Mouse (Mus musculus) hindbrain, embryonic 11.5 days (tissue): Measurements from ENCODE around the gene Ptger3. TPM values are rescaled to one million over a fixed set of nuclear protein-coding genes. Genes with fewer than 3 reads are reported as not detected.

ENCODE experiments used
- ATAC-seq: fragments of 200-750 bp; cut with Nextera tagmentation; 2 replicates; pipeline ENCODE4 v1.8.0; 2017; ENCODE audit warnings: mild to moderate bottlenecking, moderate TSS enrichment, moderate library complexity; ENCODE audit not compliant: low FRiP score
- DNase-seq: peaks from one replicate; pipeline ENCODE4 v3.0.0-alpha.2; 2015; ENCODE audit warnings: low spot score
- H3K27ac ChIP-seq: fragments of 300-500 bp; sonication (generic); 2 replicates; pipeline ENCODE4 v1.5.1; 2014; ENCODE audit warnings: mild to moderate bottlenecking, low read depth, low read length
- H3K27me3 ChIP-seq: fragments of 300-500 bp; sonication (generic); 2 replicates; pipeline ENCODE4 v1.6.1; 2014; ENCODE audit warnings: mild to moderate bottlenecking, low read length, moderate library complexity, mixed read lengths; ENCODE audit not compliant: control insufficient read depth, insufficient read depth
- H3K36me3 ChIP-seq: fragments of 300-500 bp; sonication (generic); 2 replicates; pipeline ENCODE4 v1.6.1; 2014; ENCODE audit warnings: mild to moderate bottlenecking, low read length, moderate library complexity, mixed read lengths; ENCODE audit not compliant: control insufficient read depth, insufficient read depth
- H3K4me1 ChIP-seq: fragments of 300-500 bp; sonication (generic); replicated peaks from 2 replicates; pipeline ENCODE4 v1.6.1; 2014; ENCODE audit warnings: low read length, mixed read lengths; ENCODE audit not compliant: control insufficient read depth, insufficient read depth
- H3K4me2 ChIP-seq: fragments of 300-500 bp; sonication (generic); replicated peaks from 2 replicates; pipeline ENCODE4 v1.6.1; 2014; ENCODE audit warnings: mild to moderate bottlenecking, low read depth, low read length
- H3K4me3 ChIP-seq: fragments of 300-500 bp; sonication (generic); 2 replicates; pipeline ENCODE4 v1.5.1; 2014; ENCODE audit warnings: low read depth, low read length
- H3K9ac ChIP-seq: fragments of 300-500 bp; sonication (generic); 2 replicates; pipeline ENCODE4 v1.6.1; 2014; ENCODE audit warnings: low read depth, low read length
- H3K9me3 ChIP-seq: fragments of 300-500 bp; sonication (generic); 2 replicates; pipeline ENCODE4 v1.6.1; 2016; ENCODE audit warnings: low read length; ENCODE audit not compliant: control insufficient read depth
- WGBS: fragments of 180-500 bp; shearing (Covaris S2); extraction: QIAGEN DNeasy Blood & Tissue Kit; methylation state at CpG from one replicate; pipeline ENCODE4 v1.1.7; 2014; 5-methylcytosine and 5-hydroxymethylcytosine counted together
- polyA plus RNA-seq: library from polyadenylated mRNA; unstranded; fragments of >200 nt; fragmentation: Nextera tagmentation; extraction: Ambion mirVana; gene quantifications from 2 replicates; pipeline ENCODE4 v1.2.1, GENCODE M21; 2014

Ptger3 gene
- polyA plus RNA-seq, 1 experiment from 2014 or later, result 2.1 TPM

GRCm38 (mm10) chr3:157616949-157617348 is 50.3 kb downstream of the Ptger3 start:
- H3K36me3 ChIP-seq, result no peaks in the 10 kb centered on the region
- no peak overlapping the region for H3K4me3 ChIP-seq
- ATAC-seq (no peak), DNase-seq (no peak)
- H3K27ac ChIP-seq, result no peak overlapping the region
- H3K9ac ChIP-seq, result no peak overlapping the region
- H3K4me2 ChIP-seq, result no peak overlapping the region
- no peaks in the 10 kb centered on the region for H3K27me3 ChIP-seq
- H3K4me1 ChIP-seq, result no peaks in the 10 kb centered on the region
- no peaks in the 10 kb centered on the region for H3K9me3 ChIP-seq

DNA sequence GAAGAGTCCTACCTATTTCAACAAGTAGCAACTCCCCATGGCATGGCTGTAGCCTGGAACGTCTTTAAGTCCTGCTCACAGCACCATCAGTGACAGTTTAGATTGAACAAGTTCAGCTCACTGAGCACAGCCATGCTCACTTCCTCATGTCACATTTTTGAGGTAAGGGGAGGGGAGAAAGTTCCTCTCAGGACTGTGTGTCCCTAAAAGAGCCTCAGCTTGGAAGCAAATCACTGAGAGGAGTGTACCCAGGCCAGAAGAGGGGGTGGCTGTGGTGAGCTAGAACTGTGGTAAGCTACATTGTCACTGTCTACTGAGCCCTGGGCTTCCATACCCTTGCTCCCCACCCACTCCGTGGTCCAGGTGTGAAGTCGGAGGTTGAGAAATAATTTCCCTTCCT is 60.7 kb downstream of the Ptger3 start:
- no peak overlapping the region for H3K27ac ChIP-seq
- H3K36me3 ChIP-seq, result no peaks in the 10 kb centered on the region
- H3K4me1 ChIP-seq, result no peaks in the 10 kb centered on the region
- ATAC-seq, result no peak
- H3K4me3 ChIP-seq, result no peak overlapping the region
- H3K4me2 ChIP-seq, result no peak overlapping the region
- no peak overlapping the region for H3K9ac ChIP-seq
- H3K27me3 ChIP-seq, result no peaks in the 10 kb centered on the region
- no peaks in the 10 kb centered on the region for H3K9me3 ChIP-seq
- 82% methylated on average over 3 of the region's 3 CpGs for WGBS
- no peak for DNase-seq

GRCm38 (mm10) chr3:157630671-157631070 is 64.0 kb downstream of the Ptger3 start:
- H3K4me1 ChIP-seq, result no peaks in the 10 kb centered on the region
- H3K4me2 ChIP-seq, result no peak overlapping the region
- H3K9me3 ChIP-seq, result no peaks in the 10 kb centered on the region
- ATAC-seq (no peak), DNase-seq (no peak)
- no peaks in the 10 kb centered on the region for H3K27me3 ChIP-seq
- no peak overlapping the region for H3K4me3 ChIP-seq
- WGBS, result 89% methylated on average over 5 of the region's 5 CpGs
- H3K36me3 ChIP-seq, result no peaks in the 10 kb centered on the region
- H3K27ac ChIP-seq, result no peak overlapping the region
- no peak overlapping the region for H3K9ac ChIP-seq

- WGBS, result 79% methylated on average over 2 of the region's 2 CpGs
- Histone ChIP-seq H3K4me1 (no peaks in the 10 kb centered on the region), H3K27ac (no peak overlapping the region), H3K4me2 (no peak overlapping the region), H3K9me3 (no peaks in the 10 kb centered on the region), H3K4me3 (no peak overlapping the region), H3K27me3 (no peaks in the 10 kb centered on the region), H3K36me3 (no peaks in the 10 kb centered on the region), H3K9ac (no peak overlapping the region)
- DNase-seq, result no peak
- no peak for ATAC-seq
Measured at GRCm38 (mm10) chr3:157631383-157631782, 64.7 kb downstream of the Ptger3 start.

DNA sequence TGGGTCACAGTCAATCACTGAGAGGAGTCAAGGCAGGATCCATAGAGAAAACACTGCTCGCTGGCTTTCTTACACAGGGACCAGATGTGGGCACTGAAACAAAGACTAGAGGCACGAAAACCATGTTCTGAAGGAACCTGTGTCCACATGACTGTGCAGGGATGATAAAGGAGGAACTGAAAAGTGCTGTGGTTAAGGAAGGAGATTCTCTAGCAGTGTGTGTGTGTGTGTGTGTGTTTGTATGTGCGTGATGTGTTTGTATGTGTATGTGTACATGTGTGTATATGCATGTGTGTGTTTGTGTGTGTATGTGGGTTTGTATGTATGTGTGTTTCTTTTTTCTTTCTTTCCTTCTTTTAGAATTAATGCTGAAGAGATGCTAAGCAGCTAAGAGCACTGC is 67.7 kb downstream of the Ptger3 start:
- no peak for DNase-seq
- Histone ChIP-seq H3K36me3 (no peaks in the 10 kb centered on the region), H3K4me2 (no peak overlapping the region), H3K27me3 (no peaks in the 10 kb centered on the region), H3K9me3 (no peaks in the 10 kb centered on the region), H3K4me3 (no peak overlapping the region), H3K9ac (no peak overlapping the region), H3K27ac (no peak overlapping the region), H3K4me1 (no peaks in the 10 kb centered on the region)
- 84% methylated on average over 3 of the region's 3 CpGs for WGBS
- ATAC-seq, result no peak

GRCm38 (mm10) chr3:157635713-157636112 is 69.0 kb downstream of the Ptger3 start:
- ATAC-seq, result no peak
- DNase-seq, result no peak
- 91% methylated on average over 4 of the region's 4 CpGs for WGBS
- Histone ChIP-seq H3K4me3 (no peak overlapping the region), H3K27me3 (no peaks in the 10 kb centered on the region), H3K4me2 (no peak overlapping the region), H3K27ac (no peak overlapping the region), H3K9me3 (no peaks in the 10 kb centered on the region), H3K9ac (no peak overlapping the region), H3K36me3 (no peaks in the 10 kb centered on the region), H3K4me1 (no peaks in the 10 kb centered on the region)

- no peak overlapping the region for H3K27ac ChIP-seq
- H3K36me3 ChIP-seq, result no peaks in the 10 kb centered on the region
- no peak overlapping the region for H3K4me2 ChIP-seq
- no peaks in the 10 kb centered on the region for H3K27me3 ChIP-seq
- H3K9ac ChIP-seq, result no peak overlapping the region
- H3K4me3 ChIP-seq, result no peak overlapping the region
- H3K4me1 ChIP-seq, result no peaks in the 10 kb centered on the region
- ATAC-seq (no peak), DNase-seq (no peak)
- no peaks in the 10 kb centered on the region for H3K9me3 ChIP-seq
Measured at GRCm38 (mm10) chr3:157636887-157637286, 70.2 kb downstream of the Ptger3 start.

DNA sequence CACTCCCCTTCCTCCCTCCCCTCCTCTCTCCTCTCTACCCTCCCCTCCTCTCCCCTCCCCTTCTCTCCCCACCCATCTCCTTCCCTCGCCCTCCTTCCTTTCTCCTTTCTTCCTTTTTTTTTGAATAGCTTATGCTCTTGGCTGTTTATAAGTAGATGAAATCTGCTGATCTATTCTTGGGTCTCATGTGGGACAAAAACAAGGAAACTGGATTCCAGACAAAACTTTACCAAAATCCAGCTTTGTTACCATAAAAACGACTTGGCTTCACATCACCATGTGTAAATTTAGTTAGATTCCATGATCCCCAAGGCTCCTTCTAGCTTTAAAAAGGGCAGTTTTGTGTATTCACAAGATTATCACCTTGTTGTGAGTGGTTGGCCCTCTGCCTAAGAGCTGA is 70.6 kb downstream of the Ptger3 start:
- ATAC-seq, result no peak
- 72% methylated on average over 2 of the region's 2 CpGs for WGBS
- Histone ChIP-seq H3K27ac (no peak overlapping the region), H3K4me3 (no peak overlapping the region), H3K9me3 (no peaks in the 10 kb centered on the region), H3K36me3 (no peaks in the 10 kb centered on the region), H3K9ac (no peak overlapping the region), H3K4me2 (no peak overlapping the region), H3K27me3 (no peaks in the 10 kb centered on the region), H3K4me1 (no peaks in the 10 kb centered on the region)
- DNase-seq, result no peak

GRCm38 (mm10) chr3:157641634-157642033 is 74.9 kb downstream of the Ptger3 start:
- Histone ChIP-seq H3K27me3 (no peaks in the 10 kb centered on the region), H3K27ac (no peak overlapping the region), H3K4me2 (no peak overlapping the region), H3K36me3 (no peaks in the 10 kb centered on the region), H3K9ac (no peak overlapping the region), H3K4me3 (no peak overlapping the region), H3K4me1 (no peaks in the 10 kb centered on the region), H3K9me3 (no peaks in the 10 kb centered on the region)
- ATAC-seq, result no peak; the same call in 1 of the 2 replicates
- no peak for DNase-seq
- 90% methylated on average over 4 of the region's 4 CpGs for WGBS
